ENCODE assay signal across 1 mouse cellular context in the genomic region with DNA sequence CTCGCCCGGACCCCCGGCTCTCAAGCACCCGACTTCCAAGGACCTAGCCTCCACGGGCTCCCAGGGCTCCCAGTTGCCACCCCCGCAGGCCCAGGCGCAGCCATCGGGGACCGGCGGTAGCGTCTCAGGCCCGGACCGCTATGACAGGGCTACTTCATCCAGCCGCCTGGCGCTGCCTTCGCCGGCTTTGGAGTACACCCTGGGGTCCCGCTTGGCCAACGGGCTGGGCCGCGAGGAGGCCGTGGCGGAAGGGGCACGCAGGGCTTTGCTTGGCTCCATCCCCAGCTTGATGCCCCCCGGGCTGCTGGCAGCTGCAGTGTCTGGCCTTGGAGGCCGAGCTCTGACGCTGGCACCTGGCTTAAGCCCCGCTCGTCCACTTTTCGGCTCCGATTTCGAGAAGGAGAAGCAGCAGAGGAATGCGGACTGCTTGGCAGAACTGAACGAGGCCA.
TF ChIP-seq lines count a peak whose summit lies in the region.

No protein-coding gene starts in this region.

TF ChIP-seq in CH12.LX, 34 proteins besides CTCF, POLR2A, EP300 and RAD21:
- TF ChIP-seq ELF1 (IDR thresholded peaks at IDR 0.05; ENCODE audit: low read depth, low read length) = no peak
